Mouse (Mus musculus): ENCODE measurements at regions not wholly inside any gene's neighbourhood (a gene's known extent, or its start where the extent isn't known, plus 50 kb on each side); places are given as distances from the start of the nearest gene placed in this dataset.

- DNase-seq (ENCODE audit: low spot score in 2 of 2) = no peak
Observed at GRCm38 (mm10) chr14:87864388-87865215, 448.2 kb downstream of the Tdrd3 start.

- DNase-seq (ENCODE audit: low spot score in 2 of 2) = no peak
Observed at GRCm38 (mm10) chr14:87865216-87866202, 449.1 kb downstream of the Tdrd3 start.

GRCm38 (mm10) chr14:87901784-87902183 is 485.3 kb downstream of the Tdrd3 start:
- no peak for DNase-seq (ENCODE audit: low spot score in 2 of 2)

- no peak for DNase-seq (ENCODE audit: low spot score in 2 of 2)
Observed at GRCm38 (mm10) chr14:87902416-87902815, 486.0 kb downstream of the Tdrd3 start.

All from spleen, postnatal 14 days (tissue).